Mouse (Mus musculus): ENCODE data around the gene Crb3.

The Crb3 gene

DNA sequence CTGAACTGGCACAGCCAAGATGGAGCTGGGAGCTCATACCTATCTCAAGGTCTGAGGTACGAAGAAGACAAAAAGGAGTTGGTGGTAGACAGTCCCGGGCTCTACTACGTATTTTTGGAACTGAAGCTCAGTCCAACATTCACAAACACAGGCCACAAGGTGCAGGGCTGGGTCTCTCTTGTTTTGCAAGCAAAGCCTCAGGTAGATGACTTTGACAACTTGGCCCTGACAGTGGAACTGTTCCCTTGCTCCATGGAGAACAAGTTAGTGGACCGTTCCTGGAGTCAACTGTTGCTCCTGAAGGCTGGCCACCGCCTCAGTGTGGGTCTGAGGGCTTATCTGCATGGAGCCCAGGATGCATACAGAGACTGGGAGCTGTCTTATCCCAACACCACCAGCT, 48.2 kb downstream of the Crb3 start:
- no peak for DNase-seq

DNA sequence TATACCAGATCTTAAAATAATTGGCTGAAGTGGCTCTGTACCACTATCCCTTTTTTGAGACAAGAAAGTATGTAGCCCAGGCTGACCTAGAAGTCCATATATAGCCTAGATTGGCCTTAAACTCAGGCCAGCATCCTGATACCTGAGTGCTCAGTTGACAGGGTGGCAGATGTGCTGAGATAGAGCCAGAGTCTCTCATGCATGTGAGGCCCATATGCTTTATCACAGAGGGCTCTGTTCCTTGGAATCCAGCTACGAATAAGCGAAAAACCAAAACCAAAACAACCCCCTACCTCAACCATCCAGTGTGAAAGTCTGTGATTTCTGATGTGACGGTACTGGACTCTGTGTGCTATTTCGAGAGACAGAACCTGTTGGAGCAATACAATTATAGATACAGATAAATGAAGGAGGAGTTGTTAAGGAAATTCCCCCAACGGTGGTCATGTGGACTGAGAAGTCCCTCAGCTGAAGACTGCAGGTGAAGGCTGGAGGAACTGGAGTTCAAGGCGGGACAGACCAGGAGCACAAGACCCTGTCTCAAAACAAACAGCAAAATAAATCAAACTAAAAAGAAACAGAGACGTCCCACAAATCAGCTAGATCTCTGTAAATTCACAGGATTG, 49.2 kb downstream of the Crb3 start:
- DNase-seq: no peak

DNA sequence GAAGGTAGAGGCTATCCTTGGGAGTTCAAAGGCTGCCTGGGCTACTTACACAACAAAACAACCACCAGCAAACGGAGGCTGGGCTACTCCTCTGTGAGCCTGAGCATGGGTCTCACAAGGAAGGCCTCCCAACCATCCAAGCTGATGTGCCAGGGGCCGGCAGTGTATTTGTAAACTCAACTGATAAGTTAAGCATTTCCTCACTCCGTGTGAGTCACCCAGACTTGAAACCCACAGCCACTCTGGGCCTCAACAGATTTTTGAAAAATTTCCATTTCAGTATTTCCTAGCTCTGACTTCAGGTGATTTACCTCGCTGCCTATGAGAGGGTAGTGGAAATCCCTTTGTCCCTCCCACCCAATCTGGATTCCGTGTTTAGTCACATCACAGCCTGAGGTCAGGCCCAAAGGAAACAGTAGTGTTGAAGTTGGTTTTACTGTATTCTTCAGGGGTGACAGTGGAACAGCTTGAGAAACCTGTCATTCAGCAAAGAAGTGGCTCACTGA, 49.8 kb downstream of the Crb3 start:
- no peak for DNase-seq

DNA sequence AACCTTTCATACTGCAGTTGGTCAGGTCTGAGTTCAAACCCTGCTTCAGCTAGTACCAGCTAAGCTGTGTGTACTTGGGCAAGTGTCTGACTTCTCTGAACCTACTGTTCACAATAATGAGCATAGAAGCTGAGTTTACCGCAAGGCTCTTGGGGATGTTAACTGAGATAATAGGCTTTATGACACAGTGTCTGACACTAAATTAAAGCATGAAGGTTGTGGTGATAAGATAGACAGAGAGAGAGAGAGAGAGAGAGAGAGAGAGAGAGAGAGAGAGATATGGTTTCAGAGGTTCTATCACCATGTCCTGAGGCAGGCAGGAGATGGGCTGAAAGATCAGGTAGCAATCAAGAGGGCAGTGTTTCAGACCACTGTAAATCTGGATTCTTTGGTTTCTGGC, 51.1 kb downstream of the Crb3 start:
- no peak for DNase-seq

DNA sequence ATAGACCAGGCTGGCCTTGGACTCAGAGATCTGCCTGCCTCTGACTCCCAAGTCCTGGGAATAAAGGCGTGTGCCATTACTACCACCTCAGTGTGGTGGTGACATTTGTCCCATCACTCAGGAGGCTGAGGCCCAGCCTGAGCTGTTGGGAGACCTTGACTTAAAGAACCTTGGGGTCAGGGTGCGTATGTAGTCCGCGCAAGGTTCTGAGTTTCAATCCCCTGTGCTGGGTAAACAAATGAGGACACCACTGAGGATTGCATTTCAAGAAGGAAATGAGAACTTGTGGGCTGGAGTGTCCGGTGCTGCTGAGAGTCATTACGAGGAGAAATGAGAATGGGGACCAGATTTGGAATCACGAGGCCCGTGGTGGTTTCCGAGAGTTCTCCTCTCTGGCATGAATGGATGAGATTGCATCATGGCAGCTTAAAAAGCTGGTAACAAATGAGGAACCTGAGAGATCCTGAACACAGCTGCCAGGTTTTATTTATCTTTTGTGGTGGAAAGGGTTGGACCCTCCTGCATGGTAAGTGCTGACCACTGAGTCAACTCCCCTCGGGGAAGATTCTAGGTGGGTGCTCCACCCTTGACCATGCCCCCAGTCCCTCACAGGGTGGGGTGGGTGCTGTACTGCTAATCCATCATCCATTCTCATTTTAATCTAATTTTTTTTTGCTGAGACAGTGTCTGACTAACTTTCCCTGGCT, 54.0 kb downstream of the Crb3 start:
- DNase-seq: peak; percentile 31 to 41
